Mouse (Mus musculus) cerebellum, adult 2 months (tissue): ENCODE results near the gene Gpx2. TPM values are rescaled to one million over a fixed set of nuclear protein-coding genes. Genes with fewer than 3 reads are reported as not detected.

Experiments used
- DNase-seq, 2 experiments: peaks; one replicate each; pipeline ENCODE4 v3.0.0; 2021
- H3K27ac ChIP-seq: fragments of 200-500 bp; 2 replicates; pipeline ENCODE4 v1.5.1; 2012; ENCODE audit warnings: low read length, control low read depth, inconsistent platforms; ENCODE audit not compliant: insufficient read depth
- H3K27me3 ChIP-seq: fragments of 200-500 bp; 2 replicates; pipeline ENCODE4 v1.6.1; 2012; ENCODE audit warnings: inconsistent platforms, mild to moderate bottlenecking, low read length, moderate library complexity; ENCODE audit not compliant: control insufficient read depth, insufficient read depth
- H3K4me1 ChIP-seq: fragments of 200-500 bp; 2 replicates; pipeline ENCODE4 v1.6.1; 2011; ENCODE audit warnings: low read length; ENCODE audit not compliant: control insufficient read depth, insufficient read depth
- H3K4me3 ChIP-seq: fragments of 200-500 bp; replicated peaks from 2 replicates; pipeline ENCODE3; 2011; ENCODE audit warnings: mild to moderate bottlenecking, low read depth, low read length, control low read depth; ENCODE audit not compliant: insufficient read depth
- CTCF ChIP-seq: fragments of 200-500 bp; IDR thresholded peaks from 2 replicates; pipeline ENCODE4 v1.5.1; 2011; ENCODE audit warnings: low read depth, mild to moderate bottlenecking, control low read depth, low read length, moderate library complexity, borderline replicate concordance; ENCODE audit not compliant: insufficient read depth
- POLR2A ChIP-seq: fragments of 200-500 bp; IDR thresholded peaks from 2 replicates; pipeline ENCODE4 v1.6.1; 2011; ENCODE audit warnings: low read length, control low read depth, borderline replicate concordance; ENCODE audit not compliant: insufficient read depth
- WGBS: fragments of 180-500 bp; shearing (Covaris S2); methylation state at CpG from one replicate; pipeline ENCODE4 v1.1.7; 2018; 5-methylcytosine and 5-hydroxymethylcytosine counted together
- polyA plus RNA-seq: library from polyadenylated mRNA; depleted of rRNA; stranded (reverse); fragments of >200 nt; gene quantifications from 2 replicates; pipeline ENCODE4 v1.2.3, GENCODE M21; 2012; rRNA removed

The Gpx2 gene
- polyA plus RNA-seq, result 2.5 and 3.4 TPM in 2 replicates

DNA sequence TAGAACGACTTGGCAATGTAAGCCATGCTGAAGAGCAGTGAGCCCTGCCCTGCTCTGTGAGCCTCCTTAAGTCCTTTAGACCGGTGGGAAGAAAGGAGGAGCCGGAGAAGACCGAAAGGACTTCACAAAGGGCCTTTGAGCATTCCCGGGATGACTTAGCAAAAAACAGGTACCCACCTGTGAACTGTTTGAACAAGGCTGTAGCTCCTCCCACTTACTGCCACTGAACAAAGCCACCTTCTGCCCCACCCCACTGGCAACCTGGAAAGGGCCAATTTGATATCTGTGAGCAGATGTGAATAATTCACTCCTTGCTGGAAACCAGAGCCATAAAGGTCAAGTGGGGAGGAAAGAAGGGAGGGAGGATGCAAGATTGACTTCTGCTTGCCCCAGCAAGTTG lies at the start of gene Gpx2:
Gene Gpx2, minus strand, starts transcription at position 205 of the 400 bp plus-strand sequence.
- TF ChIP-seq POLR2A, result no peak
- no peak for TF ChIP-seq CTCF
- peaks cover 3% of the 10 kb centered on the region; the same call in 1 of the 2 replicates for H3K4me1 ChIP-seq
- no peak for DNase-seq
- H3K4me3 ChIP-seq, result no peak within 1 kb of the TSS
- no peaks in the 10 kb centered on the region for H3K27me3 ChIP-seq
- no peak within 1 kb of the TSS for H3K27ac ChIP-seq
- WGBS, result 84% methylated on average over 5 of the region's 5 CpGs

GRCm38 (mm10) chr12:76844346-76845061 lies 49.1 kb upstream of the Gpx2 start:
- H3K27ac ChIP-seq, result no peak overlapping the region
- H3K4me3 ChIP-seq, result no peak overlapping the region
- H3K27me3 ChIP-seq, result no peaks in the 10 kb centered on the region
- TF ChIP-seq CTCF (no peak), POLR2A (no peak)
- no peak for DNase-seq
- H3K4me1 ChIP-seq, result peaks cover 16% of the 10 kb centered on the region
- WGBS, result 89% methylated on average over 15 of the region's 15 CpGs

GRCm38 (mm10) chr12:76840081-76840480 lies 44.7 kb upstream of the Gpx2 start:
- WGBS, result 83% methylated on average over 6 of the region's 6 CpGs
- Histone ChIP-seq H3K27me3 (no peaks in the 10 kb centered on the region), H3K27ac (peak overlapping the region; percentile 28; the same call in 1 of the 2 replicates), H3K4me1 (peaks cover 23% of the 10 kb centered on the region), H3K4me3 (no peak overlapping the region)
- no peak for TF ChIP-seq POLR2A
- TF ChIP-seq CTCF, result no peak
- no peak for DNase-seq

- peaks cover 23% of the 10 kb centered on the region for H3K4me1 ChIP-seq
- no peak for DNase-seq
- 92% methylated on average over 4 of the region's 4 CpGs for WGBS
- no peaks in the 10 kb centered on the region for H3K27me3 ChIP-seq
- TF ChIP-seq CTCF, result no peak
- H3K4me3 ChIP-seq, result no peak overlapping the region
- H3K27ac ChIP-seq, result peak overlapping the region; percentile 55; the same call in 1 of the 2 replicates
Observed at GRCm38 (mm10) chr12:76839298-76839697, 43.9 kb upstream of the Gpx2 start.

- peak overlapping the region; percentile 88 for H3K27ac ChIP-seq
- WGBS, result 4% methylated on average over 21 of the region's 21 CpGs
- peaks cover 23% of the 10 kb centered on the region for H3K4me1 ChIP-seq
- H3K4me3 ChIP-seq, result peak overlapping the region; percentile 89
- no peaks in the 10 kb centered on the region for H3K27me3 ChIP-seq
- no peak for TF ChIP-seq CTCF
- peak; percentile 43; the same call in 1 of the 2 replicates for TF ChIP-seq POLR2A
- peak in 1 of 2 experiments; percentile 62 for DNase-seq
Observed at GRCm38 (mm10) chr12:76837844-76838650, 42.7 kb upstream of the Gpx2 start.

GRCm38 (mm10) chr12:76837101-76837843 lies 41.9 kb upstream of the Gpx2 start:
- no peak for TF ChIP-seq POLR2A
- peak; percentile 87 for TF ChIP-seq CTCF
- Histone ChIP-seq H3K27me3 (no peaks in the 10 kb centered on the region), H3K4me1 (peaks cover 23% of the 10 kb centered on the region), H3K27ac (peak overlapping the region; percentile 88), H3K4me3 (peak overlapping the region; percentile 89)
- DNase-seq, result peak; percentile 100
- under 1% methylated on average over 43 of the region's 43 CpGs for WGBS

DNA sequence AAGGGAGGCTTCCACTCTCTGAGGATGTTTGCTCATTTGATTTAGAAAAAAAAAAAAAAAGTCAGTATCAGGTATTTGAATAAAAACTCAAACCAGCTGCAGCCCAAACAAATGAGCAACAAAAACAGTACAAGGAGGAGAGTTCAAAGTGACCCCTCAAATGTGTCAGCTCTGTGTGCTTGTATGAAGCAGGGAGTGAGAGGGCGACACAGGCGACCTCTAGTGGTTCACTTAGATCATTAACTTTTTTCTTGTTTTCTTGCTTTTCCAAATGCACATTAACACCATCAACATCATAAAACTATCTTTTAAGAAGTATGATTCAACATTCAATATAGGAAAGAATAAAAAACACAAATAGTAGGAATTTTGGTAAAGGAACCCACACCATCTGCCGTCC lies 37.4 kb upstream of the Gpx2 start:
- TF ChIP-seq CTCF (peak; percentile 85), POLR2A (no peak)
- Histone ChIP-seq H3K4me3 (no peak overlapping the region), H3K27me3 (no peaks in the 10 kb centered on the region), H3K4me1 (no peaks in the 10 kb centered on the region), H3K27ac (no peak overlapping the region)
- peak; percentile 36 to 63 for DNase-seq
- 4% methylated on average over 3 of the region's 3 CpGs for WGBS

- no peak for TF ChIP-seq CTCF
- TF ChIP-seq POLR2A, result no peak
- DNase-seq, result no peak
- H3K4me3 ChIP-seq, result no peak overlapping the region
- 67% methylated on average over 4 of the region's 4 CpGs for WGBS
- peaks cover 3% of the 10 kb centered on the region; the same call in 1 of the 2 replicates for H3K4me1 ChIP-seq
- H3K27me3 ChIP-seq, result no peaks in the 10 kb centered on the region
- no peak overlapping the region for H3K27ac ChIP-seq
Observed at GRCm38 (mm10) chr12:76825283-76825682, 29.9 kb upstream of the Gpx2 start.
